7 mouse cellular contexts compared by ENCODE assay signal in the genomic region with DNA sequence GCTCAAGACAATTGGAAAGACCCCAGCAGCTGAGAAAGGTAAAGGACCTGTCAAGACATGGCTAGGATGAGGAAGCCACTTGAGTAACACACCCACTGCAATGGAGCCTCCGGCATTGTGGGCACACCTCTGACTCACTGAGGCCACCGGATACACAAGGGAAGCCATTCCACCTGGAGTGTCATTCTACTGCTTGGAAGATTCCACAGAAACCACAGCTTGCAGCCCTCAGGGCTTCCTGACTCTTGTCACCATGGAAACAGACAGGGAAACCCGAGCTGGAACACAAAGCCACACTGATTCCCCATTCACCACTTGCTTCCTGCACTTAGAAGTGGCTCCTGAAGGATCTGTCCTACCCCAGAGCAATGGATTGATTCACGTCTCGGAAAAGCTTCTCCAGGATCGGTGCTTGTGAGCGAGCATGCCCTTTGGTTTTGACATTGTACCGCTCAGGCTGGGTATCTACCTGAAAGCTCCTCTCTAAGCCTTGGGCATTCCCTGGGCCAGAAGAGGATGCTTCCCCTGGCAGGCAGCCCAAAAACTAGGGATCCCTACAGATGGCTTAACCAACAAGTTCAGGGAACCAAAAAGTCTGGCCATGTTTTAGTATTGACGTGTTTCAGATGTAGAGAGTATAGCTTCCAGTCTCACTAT. TPM values are rescaled to one million over a fixed set of nuclear protein-coding genes. Genes with fewer than 3 reads are reported as not detected.
A peak's percentile ranks its signal among the peaks of the same experiment; 100 is the strongest.
DNase-seq lines count a peak whose midpoint lies in the region; ATAC-seq lines count a peak whose summit lies in the region.

No protein-coding gene starts in this region.

- H3K9ac ChIP-seq in lung, embryonic 16.5 days (ENCODE audit: low read length) = no peak overlapping the region
- H3K9ac ChIP-seq in heart, embryonic 14.5 days (ENCODE audit: low read length) = no peak overlapping the region

- no peaks in the 10 kb centered on the region for H3K27me3 ChIP-seq in lung, embryonic 16.5 days (ENCODE audit: control insufficient read depth, insufficient read depth, low read depth, low read length)
- no peaks in the 10 kb centered on the region for H3K27me3 ChIP-seq in heart, embryonic 14.5 days (ENCODE audit: control insufficient read depth, insufficient read depth, low read length)

- no peak overlapping the region for H3K4me3 ChIP-seq in lung, embryonic 16.5 days (ENCODE audit: low read length)
- H3K4me3 ChIP-seq in heart, embryonic 14.5 days (ENCODE audit: control insufficient read depth in 1 of 2, insufficient read depth in 1 of 2, low read depth in 1 of 2, low read length in 2 of 2) = no peak overlapping the region

- no peaks in the 10 kb centered on the region for H3K9me3 ChIP-seq in lung, embryonic 16.5 days (ENCODE audit: control insufficient read depth, low read length)
- H3K9me3 ChIP-seq in heart, embryonic 14.5 days (ENCODE audit: control insufficient read depth, low read length) = no peaks in the 10 kb centered on the region

- H3K27ac ChIP-seq in lung, embryonic 16.5 days (ENCODE audit: low read length) = peak overlapping the region; percentile 0; the same call in 1 of the 2 replicates
- H3K27ac ChIP-seq in heart, embryonic 14.5 days (replicated peaks in 1 of 2; ENCODE audit: control insufficient read depth in 1 of 2, insufficient read depth in 1 of 2, low read depth in 2 of 2, low read length in 2 of 2) = peak overlapping the region; percentile 53 to 61

- H3K36me3 ChIP-seq in lung, embryonic 16.5 days (ENCODE audit: control insufficient read depth, insufficient read depth, low read length) = peaks cover 7% of the 10 kb centered on the region; the same call in 1 of the 2 replicates
- peaks cover 95% of the 10 kb centered on the region for H3K36me3 ChIP-seq in heart, embryonic 14.5 days (ENCODE audit: control insufficient read depth, insufficient read depth, low read length)

- ATAC-seq in lung, embryonic 16.5 days (ENCODE audit: low read depth) = peak; percentile 50
- ATAC-seq in heart, embryonic 14.5 days (ENCODE audit: insufficient number of reproducible peaks, insufficient read depth, low FRiP score, low read depth) = no peak

- WGBS in lung, embryonic 16.5 days = 45% methylated on average over 9 of the region's 9 CpGs
- 64% methylated on average over 9 of the region's 9 CpGs for WGBS in heart, embryonic 14.5 days

- no peak overlapping the region for H3K4me2 ChIP-seq in lung, embryonic 16.5 days (ENCODE audit: low read depth, low read length)
- no peak overlapping the region for H3K4me2 ChIP-seq in heart, embryonic 14.5 days (ENCODE audit: low read length)

- DNase-seq in lung, postnatal 36 days = no peak
- peak; percentile 53 for DNase-seq in embryo, embryonic 10.5 days (ENCODE audit: low spot score)
- peak; percentile 51 to 68 for DNase-seq in kidney, postnatal 36 days
- DNase-seq in thymus, postnatal 14 days = no peak
- DNase-seq in gastrocnemius, postnatal 25 days = no peak

- peaks cover 12% of the 10 kb centered on the region for H3K4me1 ChIP-seq in lung, embryonic 16.5 days (replicated peaks; ENCODE audit: control insufficient read depth, insufficient read depth, low read length)
- H3K4me1 ChIP-seq in heart, embryonic 14.5 days (ENCODE audit: control insufficient read depth in 2 of 2, insufficient read depth in 2 of 2, low read length in 2 of 2) = peaks cover 21 to 70% of the 10 kb centered on the region in 2 experiments

RNA-seq across cellular contexts. Expression of gene Trib2, which starts 15.7 kb away (rescaled TPM):
- 25.1 TPM in 2 replicates for polyA plus RNA-seq in lung, embryonic 16.5 days (2015; fragmentation: Nextera tagmentation; extraction: Ambion mirVana)
- polyA plus RNA-seq in heart, embryonic 14.5 days (2014; fragmentation: Nextera tagmentation; extraction: Ambion mirVana) = 55.5 and 62.3 TPM in 2 replicates
- total RNA-seq in gastrocnemius, postnatal 25 days (2021) = 10 to 100 TPM; 13.6 to 20.0 TPM

Comparison
In these comparisons a context has a peak if more than half of its experiments do, and no peak if none do; other contexts are left out.
1. DNase-seq: peak in embryo, embryonic 10.5 days (single experiment) and kidney, postnatal 36 days (2 of 2); none in lung, postnatal 36 days (single experiment), thymus, postnatal 14 days (single experiment) and gastrocnemius, postnatal 25 days (single experiment).